Mouse (Mus musculus) cerebellum, adult 2 months (tissue): ENCODE measurements around the gene Krt39. TPM values are rescaled to one million over a fixed set of nuclear protein-coding genes. Genes with fewer than 3 reads are reported as not detected.
A peak's percentile ranks its signal among the peaks of the same experiment; 100 is the strongest.

Source experiments
- DNase-seq, 2 experiments: peaks; one replicate each; pipeline ENCODE4 v3.0.0; 2021
- H3K27ac ChIP-seq: fragments of 200-500 bp; 2 replicates; pipeline ENCODE4 v1.5.1; 2012; ENCODE audit warnings: low read length, control low read depth, inconsistent platforms; ENCODE audit not compliant: insufficient read depth
- H3K27me3 ChIP-seq: fragments of 200-500 bp; 2 replicates; pipeline ENCODE4 v1.6.1; 2012; ENCODE audit warnings: inconsistent platforms, mild to moderate bottlenecking, low read length, moderate library complexity; ENCODE audit not compliant: control insufficient read depth, insufficient read depth
- H3K4me1 ChIP-seq: fragments of 200-500 bp; 2 replicates; pipeline ENCODE4 v1.6.1; 2011; ENCODE audit warnings: low read length; ENCODE audit not compliant: control insufficient read depth, insufficient read depth
- H3K4me3 ChIP-seq: fragments of 200-500 bp; replicated peaks from 2 replicates; pipeline ENCODE3; 2011; ENCODE audit warnings: mild to moderate bottlenecking, low read depth, low read length, control low read depth; ENCODE audit not compliant: insufficient read depth
- CTCF ChIP-seq: fragments of 200-500 bp; IDR thresholded peaks from 2 replicates; pipeline ENCODE4 v1.5.1; 2011; ENCODE audit warnings: low read depth, mild to moderate bottlenecking, control low read depth, low read length, moderate library complexity, borderline replicate concordance; ENCODE audit not compliant: insufficient read depth
- POLR2A ChIP-seq: fragments of 200-500 bp; IDR thresholded peaks from 2 replicates; pipeline ENCODE4 v1.6.1; 2011; ENCODE audit warnings: low read length, control low read depth, borderline replicate concordance; ENCODE audit not compliant: insufficient read depth
- WGBS: fragments of 180-500 bp; shearing (Covaris S2); methylation state at CpG from one replicate; pipeline ENCODE4 v1.1.7; 2018; 5-methylcytosine and 5-hydroxymethylcytosine counted together
- polyA plus RNA-seq: library from polyadenylated mRNA; depleted of rRNA; stranded (reverse); fragments of >200 nt; gene quantifications from 2 replicates; pipeline ENCODE4 v1.2.3, GENCODE M21; 2012

The Krt39 gene
- polyA plus RNA-seq, 1 experiment = not detected

DNA sequence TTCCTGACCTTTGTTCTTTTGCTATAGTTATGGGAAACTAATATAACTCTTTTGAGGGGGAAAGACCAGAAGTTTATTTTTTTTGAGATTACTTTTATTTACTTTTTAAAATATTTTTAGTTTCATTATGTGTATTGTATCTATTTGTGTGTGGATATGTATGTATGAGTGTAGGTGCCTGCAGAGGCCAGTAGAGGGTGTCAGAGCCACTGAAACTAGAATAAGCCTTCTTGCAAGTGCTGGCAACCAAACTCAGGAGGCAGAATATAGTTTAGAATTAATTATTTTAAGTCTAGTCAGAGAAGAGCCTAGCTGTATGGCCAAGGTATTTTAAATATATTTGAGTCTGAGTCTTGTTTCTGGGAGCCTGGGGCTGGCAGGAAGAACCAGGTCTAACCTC lies 26.8 kb upstream of the Krt39 start:
- H3K4me3 ChIP-seq = no peak overlapping the region
- no peak for DNase-seq
- no peak overlapping the region for H3K27ac ChIP-seq
- H3K4me1 ChIP-seq = no peaks in the 10 kb centered on the region
- TF ChIP-seq POLR2A (no peak), CTCF (no peak)
- no peaks in the 10 kb centered on the region for H3K27me3 ChIP-seq

GRCm38 (mm10) chr11:99539721-99540120 lies 18.6 kb upstream of the Krt39 start:
- no peak overlapping the region for H3K4me3 ChIP-seq
- H3K27ac ChIP-seq = no peak overlapping the region
- DNase-seq = peak; percentile 47 to 51
- H3K4me1 ChIP-seq = peaks cover 7% of the 10 kb centered on the region
- H3K27me3 ChIP-seq = no peaks in the 10 kb centered on the region
- 7% methylated on average over 9 of the region's 9 CpGs for WGBS
- TF ChIP-seq CTCF = no peak
- no peak for TF ChIP-seq POLR2A

DNA sequence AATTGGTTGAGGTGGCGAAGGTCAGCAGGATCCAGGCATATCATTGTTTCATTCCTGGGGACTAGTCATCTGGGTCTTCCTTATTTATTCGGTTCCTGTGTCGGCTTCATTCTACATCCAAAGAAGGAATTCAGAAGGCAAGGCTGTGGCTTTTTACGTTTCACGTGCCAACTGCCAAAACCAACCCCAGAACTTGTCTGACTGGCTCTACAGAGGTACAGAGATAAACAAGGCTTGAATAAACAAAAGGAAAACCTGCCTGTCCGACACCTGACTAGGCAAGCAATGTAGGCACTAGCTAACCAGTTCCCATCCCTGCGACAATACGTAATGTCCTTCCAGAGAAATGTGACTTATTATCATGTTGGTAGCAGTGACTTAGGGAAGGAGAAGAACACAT lies 7.0 kb downstream of the Krt39 start:
- 91% methylated on average over 8 of the region's 8 CpGs for WGBS
- DNase-seq = no peak
- no peak overlapping the region for H3K4me3 ChIP-seq
- no peaks in the 10 kb centered on the region; the same call in 1 of the 2 replicates for H3K27me3 ChIP-seq
- no peak overlapping the region for H3K27ac ChIP-seq
- TF ChIP-seq CTCF (no peak), POLR2A (no peak)
- no peaks in the 10 kb centered on the region for H3K4me1 ChIP-seq

- no peak overlapping the region for H3K4me3 ChIP-seq
- no peaks in the 10 kb centered on the region for H3K4me1 ChIP-seq
- no peak for DNase-seq
- H3K27me3 ChIP-seq = no peaks in the 10 kb centered on the region
- no peak overlapping the region for H3K27ac ChIP-seq
- WGBS = 86% methylated on average over 9 of the region's 9 CpGs
- TF ChIP-seq CTCF (no peak), POLR2A (no peak)
Measured at GRCm38 (mm10) chr11:99500095-99500805, 20.9 kb downstream of the Krt39 start.

- WGBS = 88% methylated on average over 4 of the region's 4 CpGs
- Histone ChIP-seq H3K27me3 (no peaks in the 10 kb centered on the region), H3K27ac (no peak overlapping the region), H3K4me3 (no peak overlapping the region), H3K4me1 (no peaks in the 10 kb centered on the region)
- DNase-seq = no peak
- TF ChIP-seq CTCF (no peak), POLR2A (no peak)
Measured at GRCm38 (mm10) chr11:99496460-99496859, 24.7 kb downstream of the Krt39 start.

- no peaks in the 10 kb centered on the region; the same call in 1 of the 2 replicates for H3K4me1 ChIP-seq
- H3K27me3 ChIP-seq = no peaks in the 10 kb centered on the region
- WGBS = 89% methylated on average over 4 of the region's 4 CpGs
- H3K27ac ChIP-seq = no peak overlapping the region
- no peak for DNase-seq
- TF ChIP-seq CTCF (no peak), POLR2A (no peak)
- no peak overlapping the region for H3K4me3 ChIP-seq
Measured at GRCm38 (mm10) chr11:99494741-99495140, 26.4 kb downstream of the Krt39 start.

- no peaks in the 10 kb centered on the region; the same call in 1 of the 2 replicates for H3K4me1 ChIP-seq
- no peak for DNase-seq
- H3K27ac ChIP-seq = no peak overlapping the region
- WGBS = 83% methylated on average over 5 of the region's 5 CpGs
- no peak overlapping the region for H3K4me3 ChIP-seq
- TF ChIP-seq POLR2A = no peak
- TF ChIP-seq CTCF = no peak
- no peaks in the 10 kb centered on the region for H3K27me3 ChIP-seq
Measured at GRCm38 (mm10) chr11:99493574-99493850, 27.6 kb downstream of the Krt39 start.

DNA sequence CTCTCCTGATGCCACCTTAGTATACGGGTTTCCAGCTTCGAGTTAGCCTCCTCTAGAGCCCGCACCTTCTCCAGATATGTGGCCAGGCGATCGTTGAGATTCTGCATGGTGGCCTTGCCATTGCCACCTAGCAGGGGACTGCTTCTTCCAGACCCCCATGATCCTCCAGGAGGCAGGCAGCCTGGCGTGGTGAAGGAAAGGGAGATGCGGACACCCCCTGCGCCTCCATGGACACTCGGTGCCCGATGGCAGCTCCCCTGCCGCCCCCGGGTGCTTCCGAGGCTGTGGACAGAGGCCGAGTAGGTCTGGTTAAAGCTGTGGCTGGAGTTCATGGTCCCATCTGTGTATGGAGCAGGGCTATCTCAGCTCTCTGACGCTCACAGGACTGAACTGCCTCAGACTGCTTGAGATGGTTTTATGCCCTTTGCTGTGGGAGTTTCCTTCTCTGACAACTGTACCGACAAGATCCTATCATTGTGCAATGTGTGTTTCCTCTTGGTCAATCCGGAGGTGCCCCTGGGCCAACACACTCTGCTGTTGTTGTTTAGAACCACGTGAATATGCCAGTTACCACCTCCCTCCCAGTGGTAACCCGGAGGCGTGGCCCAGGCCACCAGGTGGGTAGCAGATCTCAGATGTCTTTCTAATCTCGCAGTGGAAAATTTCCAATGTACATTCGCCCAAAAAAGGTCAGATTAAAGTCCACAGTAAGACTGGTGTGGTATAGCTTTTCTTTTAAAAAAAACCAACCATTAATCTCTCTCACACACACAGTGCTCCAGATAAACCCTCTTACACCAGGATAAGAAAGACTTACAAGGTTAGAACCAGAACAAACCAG lies 28.2 kb downstream of the Krt39 start, which contains the start of gene Krt23:
Gene Krt23, minus strand, starts transcription at position 405 of the 841 bp plus-strand sequence.
- no peak for TF ChIP-seq CTCF
- TF ChIP-seq POLR2A = no peak
- no peak for DNase-seq
- no peak within 1 kb of the TSS for H3K4me3 ChIP-seq
- H3K27ac ChIP-seq = no peak within 1 kb of the TSS
- 85% methylated on average over 22 of the region's 22 CpGs for WGBS
- no peaks in the 10 kb centered on the region; the same call in 1 of the 2 replicates for H3K4me1 ChIP-seq
- no peaks in the 10 kb centered on the region for H3K27me3 ChIP-seq
